Mouse (Mus musculus) kidney, embryonic 16.5 days (tissue): ENCODE data around the gene Kifc5b. TPM values are rescaled to one million over a fixed set of nuclear protein-coding genes. Genes with fewer than 3 reads are reported as not detected.

Source experiments
- ATAC-seq: fragments of 200-750 bp; cut with Nextera tagmentation; 2 replicates; pipeline ENCODE4 v1.8.0; 2017; ENCODE audit warnings: moderate TSS enrichment; ENCODE audit not compliant: low FRiP score, low TSS enrichment
- H3K27ac ChIP-seq: fragments of 300-500 bp; sonication (generic); 2 replicates; pipeline ENCODE4 v1.5.1; 2014; ENCODE audit warnings: low read length
- H3K27me3 ChIP-seq: fragments of 300-500 bp; sonication (generic); 2 replicates; pipeline ENCODE4 v1.6.1; 2014; ENCODE audit warnings: low read length, control low read depth, mixed read lengths; ENCODE audit not compliant: insufficient read depth
- H3K36me3 ChIP-seq: fragments of 300-500 bp; sonication (generic); 2 replicates; pipeline ENCODE4 v1.6.1; 2014; ENCODE audit warnings: low read length, control low read depth, mixed read lengths; ENCODE audit not compliant: insufficient read depth
- H3K4me1 ChIP-seq: fragments of 300-500 bp; sonication (generic); 2 replicates; pipeline ENCODE4 v1.6.1; 2014; ENCODE audit warnings: low read length, control low read depth, mixed read lengths; ENCODE audit not compliant: insufficient read depth
- H3K4me2 ChIP-seq: fragments of 300-500 bp; sonication (generic); replicated peaks from 2 replicates; pipeline ENCODE4 v1.6.1; 2014; ENCODE audit warnings: low read depth, low read length
- H3K4me3 ChIP-seq: fragments of 300-500 bp; sonication (generic); 2 replicates; pipeline ENCODE4 v1.5.1; 2014; ENCODE audit warnings: mild to moderate bottlenecking, low read length
- H3K9ac ChIP-seq: fragments of 300-500 bp; sonication (generic); replicated peaks from 2 replicates; pipeline ENCODE4 v1.6.1; 2014; ENCODE audit warnings: low read length
- H3K9me3 ChIP-seq: fragments of 300-500 bp; sonication (generic); 2 replicates; pipeline ENCODE4 v1.6.1; 2016; ENCODE audit warnings: low read length, control low read depth
- WGBS: fragments of 180-500 bp; shearing (Covaris S2); extraction: QIAGEN DNeasy Blood & Tissue Kit; methylation state at CpG from one replicate; pipeline ENCODE4 v1.1.7; 2014; 5-methylcytosine and 5-hydroxymethylcytosine counted together
- polyA plus RNA-seq: library from polyadenylated mRNA; unstranded; fragments of >200 nt; fragmentation: Nextera tagmentation; extraction: Ambion mirVana; gene quantifications from 2 replicates; pipeline ENCODE4 v1.2.1, GENCODE M21; 2015

The Kifc5b gene
- polyA plus RNA-seq, 1 experiment from 2014 or later: 8.2 TPM

DNA sequence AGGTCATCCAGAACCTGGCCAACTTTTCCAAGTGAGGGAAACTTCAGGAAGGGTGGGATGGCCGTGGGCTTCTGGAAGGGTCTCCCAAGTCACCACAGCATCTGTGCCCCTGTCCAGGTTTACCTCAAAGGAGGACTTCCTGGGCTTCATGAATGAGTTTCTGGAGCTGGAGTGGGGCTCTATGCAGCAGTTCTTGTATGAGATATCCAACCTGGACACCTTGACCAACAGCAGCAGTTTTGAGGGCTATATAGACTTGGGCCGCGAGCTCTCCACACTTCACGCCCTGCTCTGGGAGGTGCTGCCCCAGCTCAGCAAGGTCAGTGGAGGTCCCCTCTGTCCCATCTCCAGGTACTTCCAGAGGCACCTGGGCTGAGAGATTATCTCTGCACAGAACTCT lies 42.9 kb downstream of the Kifc5b start:
- ATAC-seq: no peak
- Histone ChIP-seq H3K4me1 (no peaks in the 10 kb centered on the region), H3K9me3 (no peaks in the 10 kb centered on the region), H3K4me3 (no peak overlapping the region), H3K36me3 (peaks cover 73% of the 10 kb centered on the region), H3K27me3 (no peaks in the 10 kb centered on the region), H3K4me2 (no peak overlapping the region), H3K27ac (no peak overlapping the region), H3K9ac (no peak overlapping the region)
- WGBS: 96% methylated on average over 4 of the region's 4 CpGs

DNA sequence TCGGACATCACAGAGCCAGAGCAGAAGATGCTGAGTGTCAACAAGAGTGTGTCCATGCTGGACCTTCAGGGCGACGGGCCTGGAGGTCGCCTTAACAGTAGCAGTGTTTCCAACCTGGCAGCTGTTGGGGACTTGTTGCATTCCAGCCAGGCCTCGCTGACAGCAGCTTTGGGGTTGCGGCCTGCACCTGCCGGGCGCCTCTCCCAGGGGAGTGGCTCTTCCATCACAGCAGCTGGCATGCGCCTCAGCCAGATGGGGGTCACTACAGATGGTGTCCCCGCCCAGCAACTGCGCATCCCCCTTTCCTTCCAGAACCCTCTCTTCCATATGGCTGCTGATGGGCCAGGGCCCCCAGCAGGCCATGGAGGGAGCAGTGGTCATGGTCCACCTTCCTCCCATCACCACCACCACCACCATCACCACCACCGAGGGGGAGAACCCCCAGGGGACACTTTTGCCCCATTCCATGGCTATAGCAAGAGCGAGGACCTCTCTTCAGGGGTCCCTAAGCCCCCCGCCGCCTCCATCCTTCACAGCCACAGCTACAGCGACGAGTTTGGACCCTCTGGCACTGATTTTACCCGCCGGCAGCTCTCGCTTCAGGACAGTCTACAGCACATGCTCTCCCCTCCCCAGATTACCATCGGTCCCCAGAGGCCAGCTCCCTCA lies 44.8 kb downstream of the Kifc5b start:
- no peak for ATAC-seq
- 93% methylated on average over 21 of the region's 21 CpGs for WGBS
- H3K4me2 ChIP-seq: no peak overlapping the region
- H3K4me1 ChIP-seq: no peaks in the 10 kb centered on the region
- H3K9me3 ChIP-seq: no peaks in the 10 kb centered on the region
- no peak overlapping the region for H3K27ac ChIP-seq
- no peaks in the 10 kb centered on the region for H3K27me3 ChIP-seq
- H3K9ac ChIP-seq: no peak overlapping the region
- peaks cover 70% of the 10 kb centered on the region for H3K36me3 ChIP-seq
- H3K4me3 ChIP-seq: no peak overlapping the region

DNA sequence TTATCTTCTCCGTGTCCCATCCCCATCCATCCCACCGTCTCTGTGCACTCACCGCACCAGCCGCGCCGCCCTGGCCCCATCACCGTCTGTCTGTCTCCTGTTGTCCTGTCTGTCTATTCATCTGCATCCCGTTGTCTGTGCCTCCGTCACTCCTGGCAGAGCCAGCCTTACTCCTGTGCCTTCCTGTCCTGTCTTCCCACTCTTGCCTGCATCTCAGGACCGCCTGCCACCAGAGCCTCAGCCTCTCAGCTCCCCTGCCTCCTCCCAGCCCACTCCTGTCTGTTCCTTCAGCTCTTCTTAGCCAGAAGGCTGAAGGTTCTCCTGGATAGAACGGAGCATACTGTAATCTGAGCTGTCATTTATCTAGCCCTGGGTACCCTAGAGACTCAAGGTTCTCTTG lies 50.1 kb downstream of the Kifc5b start:
- Histone ChIP-seq H3K9ac (no peak overlapping the region), H3K4me3 (no peak overlapping the region), H3K4me2 (no peak overlapping the region), H3K36me3 (peaks cover 44% of the 10 kb centered on the region), H3K9me3 (no peaks in the 10 kb centered on the region), H3K27ac (no peak overlapping the region), H3K27me3 (no peaks in the 10 kb centered on the region), H3K4me1 (peaks cover 10% of the 10 kb centered on the region)
- ATAC-seq: no peak
- WGBS: 89% methylated on average over 11 of the region's 11 CpGs

DNA sequence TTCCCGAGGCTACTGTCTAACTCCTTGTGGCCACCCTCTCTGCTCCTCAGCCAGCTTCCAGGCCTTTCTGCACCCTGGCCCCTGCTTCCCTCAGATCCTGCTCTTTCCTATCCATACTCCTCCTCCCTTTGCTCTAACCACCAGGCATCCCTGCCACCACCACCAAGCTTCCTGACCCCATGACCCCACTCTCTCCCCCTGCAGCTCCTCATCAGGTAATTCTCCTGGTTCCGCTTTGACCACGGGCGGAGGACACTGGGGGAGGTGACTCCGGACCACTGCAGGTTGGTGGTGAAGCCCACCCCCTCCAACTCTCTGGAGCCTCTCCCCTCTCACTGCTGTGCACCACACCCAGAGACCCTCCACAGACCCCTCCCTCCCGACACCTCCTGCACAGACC lies 50.6 kb downstream of the Kifc5b start:
- no peak for ATAC-seq
- peaks cover 14% of the 10 kb centered on the region for H3K4me1 ChIP-seq
- H3K27ac ChIP-seq: no peak overlapping the region
- H3K4me2 ChIP-seq: no peak overlapping the region
- H3K36me3 ChIP-seq: peaks cover 40% of the 10 kb centered on the region
- no peak overlapping the region for H3K4me3 ChIP-seq
- no peak overlapping the region for H3K9ac ChIP-seq
- no peaks in the 10 kb centered on the region for H3K9me3 ChIP-seq
- WGBS: 87% methylated on average over 6 of the region's 6 CpGs
- H3K27me3 ChIP-seq: no peaks in the 10 kb centered on the region

DNA sequence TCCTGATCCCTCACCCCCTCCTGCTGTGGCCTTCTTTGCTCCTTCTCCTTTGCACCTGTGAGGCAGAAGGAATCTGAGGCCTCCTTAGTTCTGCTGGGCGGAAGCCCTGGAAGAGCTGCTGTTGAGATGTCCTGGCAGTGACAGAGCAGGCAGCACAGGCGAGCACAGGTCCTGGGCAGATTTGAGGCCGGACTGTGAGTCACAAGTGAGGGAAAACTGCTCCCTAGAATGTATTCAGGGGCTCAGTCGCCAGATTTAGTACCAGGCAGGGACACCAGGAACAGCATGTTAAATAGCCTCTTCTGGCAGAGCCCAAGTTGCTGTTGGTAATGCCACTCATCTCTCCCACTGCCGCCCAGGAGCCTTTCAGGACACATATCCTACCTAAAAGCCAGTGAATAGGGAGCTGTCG lies 51.3 kb downstream of the Kifc5b start:
- Histone ChIP-seq H3K27ac (no peak overlapping the region), H3K4me3 (no peak overlapping the region), H3K4me1 (peaks cover 14% of the 10 kb centered on the region), H3K4me2 (no peak overlapping the region), H3K9me3 (no peaks in the 10 kb centered on the region), H3K9ac (no peak overlapping the region), H3K27me3 (no peaks in the 10 kb centered on the region), H3K36me3 (peaks cover 33% of the 10 kb centered on the region)
- no peak for ATAC-seq
- 82% methylated on average over 6 of the region's 6 CpGs for WGBS

DNA sequence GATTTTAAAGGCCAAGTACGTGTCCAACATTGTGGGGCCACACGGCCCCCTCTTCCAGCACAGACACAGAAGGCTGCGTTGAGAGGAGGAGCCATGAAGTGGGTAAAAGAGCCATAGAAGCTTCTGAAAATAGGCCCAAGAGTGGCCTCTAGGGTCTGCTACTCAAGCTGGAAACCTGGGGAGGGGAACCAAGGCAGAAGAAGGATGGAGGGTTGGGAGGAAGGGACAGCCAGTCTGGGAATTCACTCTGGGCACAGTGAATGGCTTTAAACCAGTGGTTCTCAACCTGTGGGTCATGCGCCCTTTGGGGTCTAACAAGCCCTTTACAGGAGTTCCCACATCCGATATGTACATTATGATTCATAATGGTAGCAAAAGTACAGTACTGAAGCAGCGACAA lies 52.4 kb downstream of the Kifc5b start:
- Histone ChIP-seq H3K4me3 (no peak overlapping the region), H3K36me3 (peaks cover 28% of the 10 kb centered on the region), H3K27ac (no peak overlapping the region), H3K9me3 (no peaks in the 10 kb centered on the region), H3K27me3 (no peaks in the 10 kb centered on the region), H3K9ac (no peak overlapping the region), H3K4me2 (no peak overlapping the region), H3K4me1 (peaks cover 21% of the 10 kb centered on the region)
- ATAC-seq: no peak
- WGBS: 88% methylated on average over 6 of the region's 6 CpGs

DNA sequence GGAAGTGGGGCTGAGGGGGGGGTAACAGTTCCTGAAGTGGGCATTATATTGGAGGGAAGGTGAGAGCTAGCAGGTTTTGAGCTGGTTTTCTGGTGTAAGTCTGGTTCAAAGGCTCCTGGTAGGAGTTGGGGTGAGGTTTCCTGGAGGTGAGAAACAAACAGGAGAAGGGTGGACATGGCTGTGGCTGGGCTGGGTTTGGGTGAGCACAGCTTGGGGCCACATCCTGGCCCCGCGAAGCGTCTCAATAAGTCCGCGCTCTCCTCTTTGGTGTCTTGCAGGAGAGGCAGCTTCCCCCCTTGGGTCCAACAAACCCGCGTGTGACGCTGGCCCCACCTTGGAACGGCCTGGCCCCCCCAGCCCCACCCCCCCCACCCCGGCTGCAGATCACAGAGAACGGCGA lies 53.3 kb downstream of the Kifc5b start:
- ATAC-seq: no peak
- H3K36me3 ChIP-seq: peaks cover 27% of the 10 kb centered on the region
- WGBS: 72% methylated on average over 12 of the region's 12 CpGs

DNA sequence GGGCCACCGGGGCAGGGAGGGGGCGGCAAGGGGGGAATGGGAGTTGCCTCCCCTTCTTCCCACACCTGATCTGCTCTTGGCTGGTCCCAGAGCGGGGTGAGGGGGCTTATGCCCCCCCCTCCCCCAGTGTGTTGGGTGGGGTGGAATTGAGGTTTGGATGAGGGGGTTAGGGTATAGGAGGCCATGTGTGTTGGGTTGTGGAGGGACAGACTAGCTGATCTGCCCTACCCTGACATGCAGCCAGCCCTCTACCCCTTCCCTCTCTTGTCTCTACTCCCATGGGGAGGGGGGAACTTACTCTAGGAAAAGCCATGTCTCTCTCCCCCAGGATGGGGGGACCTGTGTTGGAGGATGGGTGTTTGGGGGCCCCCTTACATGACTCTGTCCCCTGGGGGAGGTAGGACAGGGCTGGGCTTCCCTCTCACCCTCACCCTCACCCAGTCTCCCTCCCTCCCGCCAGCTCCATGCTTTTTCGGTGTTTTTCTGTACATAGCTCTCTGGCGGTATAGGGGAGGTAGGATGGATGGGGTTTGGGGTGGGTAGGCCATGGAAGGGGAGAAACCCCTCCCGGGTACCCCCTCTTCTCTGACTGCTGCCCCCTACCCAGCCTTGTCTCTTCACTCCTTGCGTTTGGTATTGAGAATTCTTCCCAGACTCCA lies 54.5 kb downstream of the Kifc5b start:
- ATAC-seq: no peak
- Histone ChIP-seq H3K36me3 (peaks cover 25% of the 10 kb centered on the region), H3K4me1 (peaks cover 28% of the 10 kb centered on the region), H3K9me3 (no peaks in the 10 kb centered on the region), H3K9ac (peak overlapping the region; percentile 95), H3K27ac (no peak overlapping the region), H3K27me3 (no peaks in the 10 kb centered on the region), H3K4me3 (peak overlapping the region; percentile 97), H3K4me2 (peak overlapping the region; percentile 80)
- 68% methylated on average over 8 of the region's 8 CpGs for WGBS

More for the DNA sequence above, 53.3 kb downstream of the Kifc5b start:
- Histone ChIP-seq H3K4me1 (peaks cover 28% of the 10 kb centered on the region), H3K9ac (no peak overlapping the region), H3K27me3 (no peaks in the 10 kb centered on the region), H3K4me3 (no peak overlapping the region), H3K27ac (no peak overlapping the region), H3K4me2 (no peak overlapping the region), H3K9me3 (no peaks in the 10 kb centered on the region)

DNA sequence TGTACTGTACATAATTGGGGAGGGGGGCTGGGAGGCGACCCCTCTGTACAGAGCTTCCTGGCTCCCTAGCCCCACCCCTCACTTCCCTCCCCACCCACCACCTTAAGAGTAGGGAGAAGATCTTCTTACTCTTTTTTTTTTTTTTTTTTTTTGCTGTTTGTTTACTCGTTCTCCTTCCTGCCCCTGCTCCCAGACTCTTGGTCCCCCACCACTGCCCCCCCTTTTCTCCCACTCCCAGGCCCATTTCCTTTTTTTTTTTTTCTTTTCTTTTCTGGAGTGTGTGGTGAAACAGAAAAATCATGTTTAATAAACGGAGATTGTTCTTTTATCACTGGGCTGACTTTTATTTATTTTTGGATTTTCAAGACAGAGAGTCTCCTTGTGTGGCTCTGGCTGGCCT lies 55.2 kb downstream of the Kifc5b start:
- no peak for ATAC-seq
- Histone ChIP-seq H3K36me3 (peaks cover 27% of the 10 kb centered on the region), H3K4me1 (peaks cover 28% of the 10 kb centered on the region), H3K9me3 (no peaks in the 10 kb centered on the region), H3K27me3 (no peaks in the 10 kb centered on the region), H3K4me3 (peak overlapping the region; percentile 97), H3K4me2 (peak overlapping the region; percentile 80), H3K9ac (peak overlapping the region; percentile 95), H3K27ac (peak overlapping the region; percentile 91)
- 1% methylated on average over 3 of the region's 3 CpGs for WGBS
